Mouse (Mus musculus) v-Abl transformed pro-B cells (cell line): Measurements from ENCODE around the gene Slc13a1.

Experiments
- in situ Hi-C, 2 experiments: fragments of 400-800 bp; cut with MboI; formaldehyde crosslinking; loops; one replicate each; pipeline ENCODE4 v1.15.1; 2025; ENCODE audit not compliant: unreplicated experiment in 2 of 2

The Slc13a1 gene

GRCm38 (mm10) chr6:24097400-24097799 lies 70.5 kb downstream of the Slc13a1 start:
- in situ Hi-C loops, result no loop called here

GRCm38 (mm10) chr6:24076089-24076488 lies 91.8 kb downstream of the Slc13a1 start:
- in situ Hi-C loops, result no loop called here

- in situ Hi-C loops, result no loop called here
Observed at GRCm38 (mm10) chr6:24072804-24073203, 95.1 kb downstream of the Slc13a1 start.

- in situ Hi-C loops, result no loop called here
Observed at GRCm38 (mm10) chr6:24059754-24060153, 108.1 kb downstream of the Slc13a1 start.

- in situ Hi-C loops, result no loop called here
Observed at GRCm38 (mm10) chr6:24055086-24055485, 112.8 kb downstream of the Slc13a1 start.

GRCm38 (mm10) chr6:24054086-24054710 lies 113.7 kb downstream of the Slc13a1 start:
- in situ Hi-C loops, result no loop called here

GRCm38 (mm10) chr6:24047014-24047770 lies 120.7 kb downstream of the Slc13a1 start:
- in situ Hi-C loops, result no loop called here

- in situ Hi-C loops, result no loop called here
Observed at GRCm38 (mm10) chr6:24043496-24043895, 124.4 kb downstream of the Slc13a1 start.
